Mouse (Mus musculus) midbrain, embryonic 13.5 days (tissue): ENCODE data around the gene Zfp148. TPM values are rescaled to one million over a fixed set of nuclear protein-coding genes. Genes with fewer than 3 reads are reported as not detected.
A peak's percentile ranks its signal among the peaks of the same experiment; 100 is the strongest.

Source experiments
- ATAC-seq: fragments of 200-750 bp; cut with Nextera tagmentation; 2 replicates; pipeline ENCODE4 v1.8.0; 2017; ENCODE audit warnings: mild to moderate bottlenecking, moderate TSS enrichment, moderate library complexity
- H3K27ac ChIP-seq: fragments of 300-500 bp; sonication (generic); 2 replicates; pipeline ENCODE4 v1.5.1; 2015; ENCODE audit warnings: inconsistent platforms, mild to moderate bottlenecking, moderate library complexity
- H3K27me3 ChIP-seq: fragments of 300-500 bp; sonication (generic); 2 replicates; pipeline ENCODE4 v1.6.1; 2015; ENCODE audit warnings: mild to moderate bottlenecking, inconsistent platforms
- H3K36me3 ChIP-seq: fragments of 300-500 bp; sonication (generic); 2 replicates; pipeline ENCODE4 v1.6.1; 2015; ENCODE audit warnings: mild to moderate bottlenecking, inconsistent platforms
- H3K4me1 ChIP-seq: fragments of 300-500 bp; sonication (generic); replicated peaks from 2 replicates; pipeline ENCODE4 v1.6.1; 2015; ENCODE audit warnings: inconsistent platforms
- H3K4me2 ChIP-seq: fragments of 300-500 bp; sonication (generic); replicated peaks from 2 replicates; pipeline ENCODE4 v1.6.1; 2015; ENCODE audit warnings: moderate library complexity, mild to moderate bottlenecking, inconsistent platforms
- H3K4me3 ChIP-seq: fragments of 300-500 bp; sonication (generic); replicated peaks from 2 replicates; pipeline ENCODE4 v1.5.1; 2015; ENCODE audit warnings: mild to moderate bottlenecking, inconsistent platforms
- H3K9ac ChIP-seq: fragments of 300-500 bp; sonication (generic); replicated peaks from 2 replicates; pipeline ENCODE4 v1.6.1; 2015; ENCODE audit warnings: mild to moderate bottlenecking, inconsistent platforms
- H3K9me3 ChIP-seq: fragments of 300-500 bp; sonication (generic); 2 replicates; pipeline ENCODE4 v1.6.1; 2016; ENCODE audit warnings: mild to moderate bottlenecking, inconsistent platforms
- WGBS: fragments of 180-500 bp; shearing (Covaris S2); methylation state at CpG from one replicate; pipeline ENCODE4 v1.1.7; 2015; 5-methylcytosine and 5-hydroxymethylcytosine counted together
- polyA plus RNA-seq: library from polyadenylated mRNA; unstranded; fragments of >200 nt; fragmentation: Nextera tagmentation; extraction: Ambion mirVana; gene quantifications from 2 replicates; pipeline ENCODE4 v1.2.1, GENCODE M21; 2015

Zfp148 gene
- polyA plus RNA-seq, 1 experiment from 2014 or later = 55.8 TPM

DNA sequence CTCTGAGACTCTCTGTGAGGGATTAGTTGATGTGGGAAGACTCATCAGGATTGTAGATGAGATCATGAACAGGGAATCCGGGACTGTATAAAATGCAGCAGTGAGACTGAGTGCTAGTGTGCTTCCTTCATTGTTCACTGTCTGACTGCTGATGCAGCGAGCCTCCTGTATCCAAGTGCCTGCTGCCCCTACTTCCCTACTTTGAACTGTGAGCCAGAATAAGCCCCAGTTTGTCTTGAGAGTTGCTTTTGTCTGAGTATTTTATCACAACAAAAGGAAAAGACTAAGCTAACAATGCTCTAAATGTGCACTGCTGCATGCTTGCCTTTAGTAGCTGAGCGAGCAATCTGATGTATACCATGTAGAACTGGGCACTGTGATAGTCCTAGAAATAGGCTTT lies 47.7 kb downstream of the Zfp148 start:
- Histone ChIP-seq H3K27me3 (no peaks in the 10 kb centered on the region), H3K27ac (peak overlapping the region; percentile 77), H3K4me3 (no peak overlapping the region), H3K9ac (no peak overlapping the region), H3K4me2 (no peak overlapping the region), H3K4me1 (peaks cover 20% of the 10 kb centered on the region), H3K9me3 (no peaks in the 10 kb centered on the region), H3K36me3 (peaks cover 23% of the 10 kb centered on the region)
- peak; percentile 68 for ATAC-seq
- 13% methylated on average over 3 of the region's 3 CpGs for WGBS

DNA sequence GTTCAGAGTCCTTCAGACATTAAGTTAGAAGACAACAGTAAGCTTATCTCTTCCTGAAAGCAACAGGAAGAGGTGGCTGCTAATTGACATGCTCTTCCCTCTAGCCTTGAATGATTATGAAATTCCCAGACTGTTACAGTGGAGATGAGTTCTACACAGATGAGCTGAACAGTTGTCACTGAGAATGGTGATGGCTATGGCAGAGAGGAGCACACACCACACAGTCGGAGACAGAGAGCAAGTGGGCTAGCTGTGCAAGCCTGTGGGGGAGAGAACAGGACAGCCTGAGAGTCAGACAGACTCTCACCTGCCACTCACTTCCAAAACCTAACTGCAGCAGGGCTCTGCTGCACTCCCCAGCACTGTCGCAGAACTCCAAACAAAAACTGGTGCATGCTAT lies 51.0 kb downstream of the Zfp148 start:
- 92% methylated on average over 2 of the region's 2 CpGs for WGBS
- no peak overlapping the region for H3K4me3 ChIP-seq
- no peaks in the 10 kb centered on the region for H3K9me3 ChIP-seq
- H3K9ac ChIP-seq = no peak overlapping the region
- H3K27ac ChIP-seq = no peak overlapping the region
- peaks cover 17% of the 10 kb centered on the region for H3K4me1 ChIP-seq
- H3K4me2 ChIP-seq = no peak overlapping the region
- peaks cover 23% of the 10 kb centered on the region for H3K36me3 ChIP-seq
- H3K27me3 ChIP-seq = no peaks in the 10 kb centered on the region
- no peak for ATAC-seq

DNA sequence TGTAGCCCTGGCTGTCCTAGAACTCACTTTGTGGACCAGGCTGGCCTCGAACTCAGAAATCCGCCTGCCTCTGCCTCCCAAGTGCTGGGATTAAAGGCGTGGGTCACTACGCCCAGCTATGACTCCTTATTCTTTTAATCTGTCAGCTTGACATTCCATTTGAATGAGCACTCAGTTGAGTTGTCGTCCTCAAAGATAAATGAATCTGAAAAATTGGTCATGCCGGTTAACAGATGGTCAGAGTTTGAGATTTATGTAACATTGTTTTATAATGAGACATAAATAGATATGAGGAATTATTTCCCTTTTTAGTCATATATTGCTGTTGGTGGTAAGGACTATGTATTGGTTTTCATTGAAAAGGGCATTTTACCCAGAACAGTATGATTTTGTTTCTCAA lies 60.4 kb downstream of the Zfp148 start:
- H3K4me3 ChIP-seq = no peak overlapping the region
- no peaks in the 10 kb centered on the region for H3K9me3 ChIP-seq
- no peaks in the 10 kb centered on the region for H3K4me1 ChIP-seq
- peaks cover 8% of the 10 kb centered on the region for H3K36me3 ChIP-seq
- H3K4me2 ChIP-seq = no peak overlapping the region
- no peaks in the 10 kb centered on the region for H3K27me3 ChIP-seq
- 94% methylated on average over 6 of the region's 6 CpGs for WGBS
- ATAC-seq = no peak
- no peak overlapping the region for H3K9ac ChIP-seq
- no peak overlapping the region for H3K27ac ChIP-seq

DNA sequence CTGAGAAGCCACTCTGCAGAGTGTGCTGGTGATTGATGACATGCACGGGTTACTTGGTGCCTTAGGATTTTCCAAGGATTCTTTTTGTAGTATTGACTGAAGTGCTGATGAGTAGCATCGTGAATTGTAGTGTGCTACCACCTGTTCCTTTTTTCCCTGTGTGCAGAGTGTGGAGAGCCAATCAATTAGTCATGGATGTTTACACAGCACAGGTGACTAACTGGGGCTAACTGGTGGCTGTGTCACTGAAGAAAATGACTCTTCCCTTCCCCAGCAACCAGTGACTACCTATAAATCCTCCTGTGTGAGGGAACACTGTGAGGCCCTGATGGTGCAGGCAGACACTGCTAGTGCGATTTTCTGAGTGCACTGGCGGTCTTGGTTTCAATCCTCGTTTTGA lies 66.2 kb downstream of the Zfp148 start:
- Histone ChIP-seq H3K4me2 (no peak overlapping the region), H3K27me3 (no peaks in the 10 kb centered on the region), H3K4me1 (peaks cover 9% of the 10 kb centered on the region), H3K36me3 (no peaks in the 10 kb centered on the region), H3K27ac (0 out of 2 replicates have a peak overlapping the region, but pooled peaks have one; percentile 4), H3K9me3 (no peaks in the 10 kb centered on the region), H3K4me3 (no peak overlapping the region), H3K9ac (no peak overlapping the region)
- ATAC-seq = no peak
- 74% methylated on average over 5 of the region's 5 CpGs for WGBS

DNA sequence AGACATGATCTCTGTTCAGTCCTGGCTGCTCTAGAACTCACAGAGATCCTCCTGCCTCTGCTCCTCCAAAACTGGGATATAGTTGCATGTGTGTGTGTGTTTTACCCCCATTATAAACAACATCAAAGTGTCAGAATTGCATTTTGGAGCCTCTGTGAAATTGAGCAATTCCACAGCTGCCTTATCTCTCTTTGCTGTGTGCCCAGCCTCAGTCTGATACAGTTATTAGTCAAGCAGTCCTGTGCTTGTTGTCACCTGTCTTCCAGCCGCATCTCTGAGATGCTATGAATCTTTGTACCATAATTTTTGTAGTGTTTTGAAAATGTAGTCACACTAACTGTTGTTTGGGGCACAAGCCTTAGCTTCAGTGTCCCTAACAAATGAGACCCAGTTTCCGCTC lies 73.2 kb downstream of the Zfp148 start:
- H3K36me3 ChIP-seq = peaks cover 12% of the 10 kb centered on the region
- no peaks in the 10 kb centered on the region for H3K27me3 ChIP-seq
- no peak overlapping the region for H3K4me2 ChIP-seq
- no peaks in the 10 kb centered on the region for H3K9me3 ChIP-seq
- H3K9ac ChIP-seq = no peak overlapping the region
- H3K4me1 ChIP-seq = peaks cover 12% of the 10 kb centered on the region
- ATAC-seq = no peak
- WGBS = 94% methylated on average over 2 of the region's 2 CpGs
- H3K4me3 ChIP-seq = no peak overlapping the region
- H3K27ac ChIP-seq = no peak overlapping the region

DNA sequence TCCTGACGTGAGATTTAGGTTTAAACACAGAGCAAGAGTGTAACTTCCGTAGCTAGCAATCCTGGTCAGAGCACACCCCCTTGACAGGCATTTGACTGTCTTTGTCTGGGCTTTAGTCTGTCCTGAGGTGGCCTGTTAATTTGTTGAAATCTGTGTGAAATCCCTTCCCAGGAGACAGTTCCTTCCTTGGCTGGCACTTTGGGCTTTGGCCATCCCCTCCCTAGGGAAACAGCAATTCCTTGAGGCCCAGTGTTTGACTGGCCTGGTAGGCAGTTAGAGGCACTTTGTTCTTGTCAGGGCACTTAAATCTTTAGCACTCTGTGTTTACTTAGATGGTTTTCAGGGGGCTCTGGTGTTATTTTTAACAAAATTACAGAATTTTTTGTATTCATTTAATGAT lies 73.7 kb downstream of the Zfp148 start:
- Histone ChIP-seq H3K9me3 (0 out of 2 replicates have a peak, but pooled peaks cover 2% of the 10 kb centered on the region), H3K4me2 (no peak overlapping the region), H3K4me1 (peaks cover 12% of the 10 kb centered on the region), H3K27ac (no peak overlapping the region), H3K36me3 (peaks cover 15% of the 10 kb centered on the region), H3K27me3 (no peaks in the 10 kb centered on the region), H3K9ac (no peak overlapping the region), H3K4me3 (no peak overlapping the region)
- 65% methylated on average over 2 of the region's 2 CpGs for WGBS
- no peak for ATAC-seq

DNA sequence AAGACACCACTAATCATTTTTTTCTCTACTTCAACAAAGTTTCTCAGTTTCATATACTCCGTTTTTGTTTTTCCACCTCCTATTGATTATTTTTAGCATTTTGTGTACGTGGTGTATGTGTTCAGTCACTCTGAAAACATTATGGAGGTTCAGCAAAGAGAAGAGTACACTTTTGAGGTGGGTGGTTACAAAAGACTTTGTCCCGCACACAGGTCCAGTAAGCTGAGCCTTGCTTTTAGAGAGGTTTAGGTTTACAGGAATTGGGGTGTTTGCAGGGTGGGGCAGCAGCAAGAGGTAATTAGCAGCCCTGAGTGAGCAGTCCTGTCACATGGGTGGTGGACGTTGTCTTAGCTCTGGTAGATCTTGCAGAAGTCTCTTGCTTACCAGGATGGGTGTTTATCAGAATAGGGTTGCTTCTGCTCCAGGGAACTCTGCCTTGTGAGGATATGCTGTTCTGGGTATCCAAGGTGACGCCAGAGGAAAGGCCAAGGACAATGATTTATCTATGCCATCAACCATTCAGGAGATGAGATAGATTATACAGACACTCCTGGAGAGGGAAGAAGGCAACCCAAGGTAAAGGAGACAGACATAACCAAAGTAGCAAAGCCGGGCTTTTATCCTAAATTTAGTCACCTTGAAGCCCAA lies 74.8 kb downstream of the Zfp148 start:
- no peak for ATAC-seq
- Histone ChIP-seq H3K27ac (no peak overlapping the region), H3K4me3 (no peak overlapping the region), H3K9me3 (0 out of 2 replicates have a peak, but pooled peaks cover 3% of the 10 kb centered on the region), H3K9ac (no peak overlapping the region), H3K4me1 (peaks cover 12% of the 10 kb centered on the region), H3K4me2 (no peak overlapping the region), H3K36me3 (peaks cover 25% of the 10 kb centered on the region), H3K27me3 (no peaks in the 10 kb centered on the region)
- WGBS = 90% methylated on average over 6 of the region's 6 CpGs

DNA sequence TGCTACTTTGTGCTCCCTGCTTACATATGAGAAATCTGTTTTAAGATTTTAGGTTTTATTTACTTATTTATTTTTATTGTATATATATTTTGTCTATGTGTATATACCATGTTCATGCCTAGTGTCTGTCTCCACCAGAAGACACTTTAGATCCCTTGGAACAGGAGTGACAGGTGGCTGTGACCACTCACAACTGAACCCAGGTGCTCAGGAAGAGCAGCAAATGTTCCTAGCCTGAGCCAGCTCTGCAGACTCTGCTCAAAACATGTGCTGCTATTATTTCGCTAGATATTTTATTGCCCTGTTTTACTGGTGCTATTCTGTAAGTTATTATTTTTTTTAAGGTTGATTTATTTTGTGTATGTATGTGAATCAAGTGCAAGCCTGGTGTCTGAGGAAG lies 78.5 kb downstream of the Zfp148 start:
- Histone ChIP-seq H3K4me3 (no peak overlapping the region), H3K4me1 (peaks cover 16% of the 10 kb centered on the region), H3K36me3 (peaks cover 25% of the 10 kb centered on the region), H3K9ac (no peak overlapping the region), H3K4me2 (no peak overlapping the region), H3K27me3 (no peaks in the 10 kb centered on the region), H3K9me3 (0 out of 2 replicates have a peak, but pooled peaks cover 3% of the 10 kb centered on the region), H3K27ac (no peak overlapping the region)
- 98% methylated on average over 1 of the region's 1 CpGs for WGBS
- ATAC-seq = no peak

DNA sequence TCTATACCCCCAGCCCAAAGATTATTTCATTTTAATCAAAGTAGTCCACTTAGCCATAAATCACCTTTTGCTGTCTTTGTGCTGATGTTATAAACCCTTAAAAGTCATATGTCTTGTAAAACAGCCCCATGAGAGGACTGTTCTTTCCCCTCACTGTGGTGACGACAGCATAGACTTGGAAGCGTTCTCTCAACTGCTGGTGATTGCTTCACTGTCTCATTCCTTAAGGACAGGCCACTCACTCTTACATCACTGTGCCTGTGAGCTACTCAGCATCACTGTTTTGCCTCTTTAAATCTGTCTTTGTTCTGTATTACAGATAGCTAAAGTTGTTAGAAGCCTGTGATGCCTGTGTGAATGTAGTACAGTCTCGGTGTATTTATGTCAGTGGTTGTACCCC lies 80.8 kb downstream of the Zfp148 start:
- Histone ChIP-seq H3K27ac (peak overlapping the region; percentile 19; the same call in 1 of the 2 replicates), H3K27me3 (no peaks in the 10 kb centered on the region), H3K4me1 (peaks cover 21% of the 10 kb centered on the region), H3K9me3 (0 out of 2 replicates have a peak, but pooled peaks cover 3% of the 10 kb centered on the region), H3K9ac (no peak overlapping the region), H3K4me2 (no peak overlapping the region), H3K36me3 (peaks cover 25% of the 10 kb centered on the region), H3K4me3 (no peak overlapping the region)
- no peak for ATAC-seq
- WGBS = 92% methylated on average over 3 of the region's 3 CpGs

DNA sequence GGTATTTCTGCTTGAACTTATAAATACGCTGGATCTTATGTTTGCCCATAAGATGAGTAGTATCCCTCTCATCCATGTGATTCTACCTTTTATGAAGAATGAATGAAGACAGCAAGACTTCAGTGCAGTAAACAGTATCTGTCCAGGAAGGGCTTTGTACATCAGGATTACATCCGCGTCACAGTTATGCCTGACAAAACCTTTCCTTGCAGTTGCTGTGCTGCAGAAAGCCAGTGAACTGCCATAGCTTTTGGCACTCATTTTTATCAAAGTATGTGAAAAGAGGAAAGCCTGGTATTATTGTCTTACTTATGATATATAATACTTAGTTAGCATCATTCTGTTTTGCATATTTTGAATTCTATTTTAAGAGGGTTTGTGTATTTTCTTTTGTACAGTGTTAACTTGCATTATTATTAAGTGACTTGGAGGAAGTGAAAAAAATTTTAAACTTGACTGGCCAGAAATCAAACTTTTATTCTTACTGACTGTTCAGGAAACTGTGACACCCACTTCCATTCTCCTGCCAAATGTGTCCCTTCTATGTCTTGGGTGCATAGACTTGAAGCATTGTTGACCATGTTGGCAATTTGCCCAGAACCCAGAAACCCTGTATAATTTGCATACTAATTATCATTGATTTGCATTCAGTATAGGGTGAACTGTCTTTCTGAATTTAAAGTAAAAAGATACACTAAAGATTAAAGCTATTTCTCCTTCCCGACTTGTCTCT lies 84.0 kb downstream of the Zfp148 start:
- no peak overlapping the region for H3K4me2 ChIP-seq
- H3K27ac ChIP-seq = peak overlapping the region; percentile 64
- no peaks in the 10 kb centered on the region for H3K27me3 ChIP-seq
- peaks cover 12% of the 10 kb centered on the region for H3K36me3 ChIP-seq
- 62% methylated on average over 4 of the region's 4 CpGs for WGBS
- H3K4me1 ChIP-seq = peaks cover 21% of the 10 kb centered on the region
- no peaks in the 10 kb centered on the region for H3K9me3 ChIP-seq
- H3K4me3 ChIP-seq = no peak overlapping the region
- peak; percentile 77 for ATAC-seq
- H3K9ac ChIP-seq = no peak overlapping the region

DNA sequence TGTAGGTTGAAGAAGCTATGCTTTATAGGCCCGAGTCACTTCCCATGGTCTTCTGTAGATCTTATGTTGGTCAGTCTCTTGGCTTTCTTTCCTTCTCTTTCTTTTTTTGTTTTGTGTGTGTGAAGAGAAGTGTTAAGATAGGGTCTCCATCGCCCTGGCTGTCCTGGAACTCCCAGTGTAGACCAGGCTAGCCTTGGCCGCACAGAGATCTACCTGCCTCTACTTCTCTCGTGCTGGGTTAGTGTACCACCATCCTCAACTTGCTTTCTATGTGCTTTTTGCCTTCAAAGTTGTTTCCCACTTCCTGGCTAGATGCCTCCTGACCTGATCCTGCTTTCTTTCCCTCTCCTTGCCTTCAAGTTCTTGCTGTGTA lies 84.6 kb downstream of the Zfp148 start:
- Histone ChIP-seq H3K4me1 (peaks cover 21% of the 10 kb centered on the region), H3K4me3 (no peak overlapping the region), H3K27ac (peak overlapping the region; percentile 53), H3K36me3 (peaks cover 7% of the 10 kb centered on the region), H3K27me3 (no peaks in the 10 kb centered on the region), H3K4me2 (no peak overlapping the region), H3K9ac (no peak overlapping the region), H3K9me3 (no peaks in the 10 kb centered on the region)
- 72% methylated on average over 4 of the region's 4 CpGs for WGBS
- no peak for ATAC-seq

DNA sequence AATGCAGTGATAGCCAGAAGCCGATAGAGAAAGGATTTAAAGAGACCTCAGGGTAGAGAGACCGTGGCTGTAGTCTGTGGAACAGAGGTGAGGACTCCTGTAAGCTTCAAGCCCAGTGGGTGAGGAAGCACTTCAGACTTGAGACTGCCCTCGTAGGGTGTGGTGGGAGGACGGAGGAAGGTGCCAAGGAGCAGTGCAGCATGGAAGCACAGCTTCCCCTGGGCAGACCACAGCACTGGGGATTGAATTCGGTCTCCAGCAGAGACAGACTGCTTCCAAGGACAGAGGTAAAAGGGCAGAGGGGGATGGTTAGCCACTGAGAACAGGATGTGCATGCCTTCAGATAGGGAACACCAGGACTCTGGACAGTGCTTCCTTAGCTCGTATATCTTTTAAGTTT lies 86.8 kb downstream of the Zfp148 start:
- Histone ChIP-seq H3K9ac (no peak overlapping the region), H3K4me2 (no peak overlapping the region), H3K36me3 (peaks cover 9% of the 10 kb centered on the region), H3K27me3 (no peaks in the 10 kb centered on the region), H3K4me3 (no peak overlapping the region), H3K27ac (no peak overlapping the region), H3K4me1 (peaks cover 21% of the 10 kb centered on the region), H3K9me3 (no peaks in the 10 kb centered on the region)
- WGBS = 68% methylated on average over 6 of the region's 6 CpGs
- no peak for ATAC-seq
